Mouse (Mus musculus): Measurements from ENCODE around the gene Lcat. TPM values are rescaled to one million over a fixed set of nuclear protein-coding genes. Genes with fewer than 3 reads are reported as not detected.

The Lcat gene
- total and polyA plus RNA-seq, 3 experiments, result 0.22 to 0.40 TPM; not detected in 1

- peak within 1 kb of the TSS; percentile 96 for H3K4me3 ChIP-seq (ENCODE audit: low read depth, low read length)
- H3K4me1 ChIP-seq (ENCODE audit: insufficient read depth, low read depth, low read length), result peaks cover 48% of the 10 kb centered on the region
These were observed 22.7 kb upstream of the Lcat start, which contains the start of gene Slc12a4 for GRCm38 (mm10) chr8:105965905-105966341. Gene Slc12a4 (minus strand): TSS chr8:105966097.

GRCm38 (mm10) chr8:105965266-105965904 is 22.2 kb upstream of the Lcat start:
- TF ChIP-seq TAL1 (conservative IDR thresholded peaks at IDR 0.05; ENCODE audit: low read depth, low read length) (no peak), CTCF (IDR thresholded peaks at IDR 0.05; ENCODE audit: low read depth, low read length) (no peak), POLR2AphosphoS5 (IDR thresholded peaks at IDR 0.05; ENCODE audit: insufficient replicate concordance, low read depth, low read length) (no peak), GATA1 (IDR thresholded peaks at IDR 0.05; ENCODE audit: borderline replicate concordance, low read length) (no peak), GATA2 (IDR thresholded peaks at IDR 0.05; ENCODE audit: borderline replicate concordance, low read depth, low read length) (no peak)
- peaks cover 48% of the 10 kb centered on the region for H3K4me1 ChIP-seq (ENCODE audit: insufficient read depth, low read depth, low read length)
- H3K27me3 ChIP-seq (ENCODE audit: insufficient read depth, low read length), result no peaks in the 10 kb centered on the region
- H3K9me3 ChIP-seq (replicated peaks), result no peaks in the 10 kb centered on the region
- H3K36me3 ChIP-seq (replicated peaks), result peaks cover 37% of the 10 kb centered on the region
- peak overlapping the region; percentile 96 for H3K4me3 ChIP-seq (ENCODE audit: low read depth, low read length)
- no peak for ATAC-seq (ENCODE audit: extremely low read depth, insufficient number of reproducible peaks, low FRiP score, poor library complexity, severe bottlenecking)
- peak; percentile 66 for DNase-seq (ENCODE audit: low spot score)

More at GRCm38 (mm10) chr8:105965905-105966341, 22.7 kb upstream of the Lcat start, which contains the start of gene Slc12a4:
- TF ChIP-seq GATA1 (IDR thresholded peaks at IDR 0.05; ENCODE audit: borderline replicate concordance, low read length) (no peak), GATA2 (IDR thresholded peaks at IDR 0.05; ENCODE audit: borderline replicate concordance, low read depth, low read length) (no peak), POLR2AphosphoS5 (IDR thresholded peaks at IDR 0.05; ENCODE audit: insufficient replicate concordance, low read depth, low read length) (no peak)
- ATAC-seq (ENCODE audit: extremely low read depth, insufficient number of reproducible peaks, low FRiP score, poor library complexity, severe bottlenecking) (peak; percentile 35; the same call in 1 of the 2 replicates), DNase-seq (ENCODE audit: low spot score) (peak; percentile 92)
- no peaks in the 10 kb centered on the region for H3K27me3 ChIP-seq (ENCODE audit: insufficient read depth, low read length)
- H3K9me3 ChIP-seq (replicated peaks), result no peaks in the 10 kb centered on the region
- peaks cover 33% of the 10 kb centered on the region for H3K36me3 ChIP-seq (replicated peaks)

- TF ChIP-seq POLR2AphosphoS5 (IDR thresholded peaks at IDR 0.05; ENCODE audit: insufficient replicate concordance, low read depth, low read length), result no peak
- no peak for TF ChIP-seq TAL1 (conservative IDR thresholded peaks at IDR 0.05; ENCODE audit: low read depth, low read length)
- TF ChIP-seq GATA1 (IDR thresholded peaks at IDR 0.05; ENCODE audit: borderline replicate concordance, low read length), result no peak
- no peak for TF ChIP-seq CTCF (IDR thresholded peaks at IDR 0.05; ENCODE audit: low read depth, low read length)
- no peak for TF ChIP-seq GATA2 (IDR thresholded peaks at IDR 0.05; ENCODE audit: borderline replicate concordance, low read depth, low read length)
- Histone ChIP-seq H3K27me3 (ENCODE audit: insufficient read depth, low read length) (no peaks in the 10 kb centered on the region), H3K4me1 (ENCODE audit: insufficient read depth, low read depth, low read length) (peaks cover 48% of the 10 kb centered on the region), H3K4me3 (ENCODE audit: low read depth, low read length) (peak overlapping the region; percentile 96), H3K9me3 (replicated peaks) (no peaks in the 10 kb centered on the region), H3K36me3 (replicated peaks) (peaks cover 44% of the 10 kb centered on the region)
- DNase-seq (ENCODE audit: low spot score) (no peak), ATAC-seq (ENCODE audit: extremely low read depth, insufficient number of reproducible peaks, low FRiP score, poor library complexity, severe bottlenecking) (no peak)
These were observed 21.5 kb upstream of the Lcat start for GRCm38 (mm10) chr8:105964506-105965265.

- H3K36me3 ChIP-seq (replicated peaks), result peaks cover 73% of the 10 kb centered on the region
- no peaks in the 10 kb centered on the region for H3K9me3 ChIP-seq (replicated peaks)
- TF ChIP-seq POLR2AphosphoS5 (IDR thresholded peaks at IDR 0.05; ENCODE audit: insufficient replicate concordance, low read depth, low read length) (no peak), GATA1 (IDR thresholded peaks at IDR 0.05; ENCODE audit: borderline replicate concordance, low read length) (no peak), CTCF (IDR thresholded peaks at IDR 0.05; ENCODE audit: low read depth, low read length) (no peak), GATA2 (IDR thresholded peaks at IDR 0.05; ENCODE audit: borderline replicate concordance, low read depth, low read length) (no peak), TAL1 (conservative IDR thresholded peaks at IDR 0.05; ENCODE audit: low read depth, low read length) (no peak)
- no peaks in the 10 kb centered on the region for H3K27me3 ChIP-seq (ENCODE audit: insufficient read depth, low read length)
- H3K4me1 ChIP-seq (ENCODE audit: insufficient read depth, low read depth, low read length), result peaks cover 40% of the 10 kb centered on the region
- DNase-seq (ENCODE audit: low spot score), result no peak
- no peak overlapping the region for H3K4me3 ChIP-seq (ENCODE audit: low read depth, low read length)
- no peak for ATAC-seq (ENCODE audit: extremely low read depth, insufficient number of reproducible peaks, low FRiP score, poor library complexity, severe bottlenecking)
These were observed 18.4 kb upstream of the Lcat start for GRCm38 (mm10) chr8:105961536-105961935.

GRCm38 (mm10) chr8:105961101-105961500 is 17.9 kb upstream of the Lcat start:
- H3K4me3 ChIP-seq (ENCODE audit: low read depth, low read length), result no peak overlapping the region

GRCm38 (mm10) chr8:105959350-105959749 is 16.2 kb upstream of the Lcat start:
- Histone ChIP-seq H3K4me1 (ENCODE audit: insufficient read depth, low read depth, low read length) (peaks cover 21% of the 10 kb centered on the region), H3K4me3 (ENCODE audit: low read depth, low read length) (no peak overlapping the region), H3K36me3 (replicated peaks) (peaks cover 86% of the 10 kb centered on the region), H3K27me3 (ENCODE audit: insufficient read depth, low read length) (no peaks in the 10 kb centered on the region), H3K9me3 (replicated peaks) (no peaks in the 10 kb centered on the region)
- ATAC-seq (ENCODE audit: extremely low read depth, insufficient number of reproducible peaks, low FRiP score, poor library complexity, severe bottlenecking) (no peak), DNase-seq (ENCODE audit: low spot score) (no peak)
- TF ChIP-seq TAL1 (conservative IDR thresholded peaks at IDR 0.05; ENCODE audit: low read depth, low read length) (no peak), POLR2AphosphoS5 (IDR thresholded peaks at IDR 0.05; ENCODE audit: insufficient replicate concordance, low read depth, low read length) (no peak), CTCF (IDR thresholded peaks at IDR 0.05; ENCODE audit: low read depth, low read length) (no peak), GATA1 (IDR thresholded peaks at IDR 0.05; ENCODE audit: borderline replicate concordance, low read length) (no peak), GATA2 (IDR thresholded peaks at IDR 0.05; ENCODE audit: borderline replicate concordance, low read depth, low read length) (no peak)

More at GRCm38 (mm10) chr8:105961101-105961500, 17.9 kb upstream of the Lcat start:
- Histone ChIP-seq H3K4me1 (ENCODE audit: insufficient read depth, low read depth, low read length) (peaks cover 36% of the 10 kb centered on the region), H3K9me3 (replicated peaks) (no peaks in the 10 kb centered on the region), H3K36me3 (replicated peaks) (peaks cover 77% of the 10 kb centered on the region), H3K27me3 (ENCODE audit: insufficient read depth, low read length) (no peaks in the 10 kb centered on the region)
- no peak for ATAC-seq (ENCODE audit: extremely low read depth, insufficient number of reproducible peaks, low FRiP score, poor library complexity, severe bottlenecking)
- DNase-seq (ENCODE audit: low spot score), result no peak
- no peak for TF ChIP-seq CTCF (IDR thresholded peaks at IDR 0.05; ENCODE audit: low read depth, low read length)
- TF ChIP-seq POLR2AphosphoS5 (IDR thresholded peaks at IDR 0.05; ENCODE audit: insufficient replicate concordance, low read depth, low read length), result no peak
- no peak for TF ChIP-seq GATA1 (IDR thresholded peaks at IDR 0.05; ENCODE audit: borderline replicate concordance, low read length)
- TF ChIP-seq TAL1 (conservative IDR thresholded peaks at IDR 0.05; ENCODE audit: low read depth, low read length), result no peak
- no peak for TF ChIP-seq GATA2 (IDR thresholded peaks at IDR 0.05; ENCODE audit: borderline replicate concordance, low read depth, low read length)
